Mouse (Mus musculus): ENCODE measurements around the gene Zdbf2. TPM values are rescaled to one million over a fixed set of nuclear protein-coding genes. Genes with fewer than 3 reads are reported as not detected.

Zdbf2 gene
- total RNA-seq (2023) = not detected

DNA sequence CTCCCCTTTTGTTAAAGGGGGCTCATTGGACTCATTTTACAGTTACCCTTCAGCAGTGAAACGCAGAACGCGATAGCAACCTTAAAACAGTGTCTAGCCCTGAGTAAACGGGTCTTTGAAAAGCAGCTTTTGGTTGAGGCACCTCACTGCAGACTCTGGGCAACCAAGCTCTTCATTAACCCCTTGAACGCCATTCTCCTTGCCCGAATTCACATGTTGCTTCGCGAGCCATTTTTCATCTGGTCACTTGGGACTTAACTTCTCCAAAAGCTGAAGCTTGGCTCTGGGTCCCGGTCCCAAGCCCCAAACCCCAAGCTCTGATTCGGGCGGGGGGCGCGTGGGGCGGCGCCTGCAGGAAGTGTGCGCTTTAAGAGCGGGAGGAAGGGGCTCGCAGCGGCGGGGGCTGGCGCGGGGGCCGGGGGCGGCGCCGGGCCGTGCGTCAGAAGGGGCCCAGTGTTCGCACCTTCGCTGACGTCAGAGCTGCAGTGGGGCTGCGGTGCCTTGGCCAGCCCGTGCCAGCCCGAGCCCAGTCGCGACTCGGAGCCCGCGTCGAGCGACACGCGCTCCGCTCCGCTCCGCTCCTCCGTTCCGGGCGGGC is at the start of gene Zdbf2:
Gene Zdbf2 (plus strand): TSS at position 525 of the 598 bp plus-strand sequence.

Other genes with a start within 250 kb of the Zdbf2 start
- 76.3 TPM for gene Ino80d, start 158.6 kb upstream of the Zdbf2 start, total RNA-seq (2023)
- 1,689 TPM for gene Eef1b2, start 96.4 kb upstream of the Zdbf2 start, total RNA-seq (2023)
- 74.2 TPM for gene Ndufs1, start 96.4 kb upstream of the Zdbf2 start, total RNA-seq (2023)
- gene Gpr1, start 58.7 kb upstream of the Zdbf2 start, total RNA-seq (2023) = not detected
- 1.3 TPM for gene Adam23, start 172.6 kb downstream of the Zdbf2 start, total RNA-seq (2023)

All from CD4-positive naive resting alpha-beta T cell, adult 76 days (primary cell).